Mouse (Mus musculus) embryo, embryonic 10 days (tissue): ENCODE measurements around the gene Meis2.

Experiments
- DNase-seq: peaks from one replicate; pipeline ENCODE4 v3.0.0-alpha.2; 2015; ENCODE audit warnings: low spot score

Meis2 gene

DNA sequence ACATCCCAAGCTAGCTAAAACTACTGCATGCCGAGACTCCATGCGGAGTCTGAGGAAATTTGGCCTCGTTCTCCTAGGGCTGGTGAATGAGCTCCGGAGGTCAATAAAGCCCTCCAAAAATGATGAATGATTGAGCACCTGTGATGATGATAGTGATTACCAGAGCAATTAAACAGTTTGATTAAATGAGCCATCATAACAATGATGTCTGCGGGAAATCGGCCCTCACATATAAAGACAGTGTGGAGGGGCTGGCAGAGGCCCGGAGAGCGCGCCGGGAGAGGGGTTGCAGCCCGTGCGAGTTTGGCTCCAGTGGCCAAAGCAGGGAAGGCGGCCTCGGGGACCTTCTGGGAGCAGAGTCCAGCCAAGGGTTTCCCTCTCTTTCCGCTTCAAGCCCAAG is 2.1 kb upstream of the Meis2 start:
- peak; percentile 63 for DNase-seq

DNA sequence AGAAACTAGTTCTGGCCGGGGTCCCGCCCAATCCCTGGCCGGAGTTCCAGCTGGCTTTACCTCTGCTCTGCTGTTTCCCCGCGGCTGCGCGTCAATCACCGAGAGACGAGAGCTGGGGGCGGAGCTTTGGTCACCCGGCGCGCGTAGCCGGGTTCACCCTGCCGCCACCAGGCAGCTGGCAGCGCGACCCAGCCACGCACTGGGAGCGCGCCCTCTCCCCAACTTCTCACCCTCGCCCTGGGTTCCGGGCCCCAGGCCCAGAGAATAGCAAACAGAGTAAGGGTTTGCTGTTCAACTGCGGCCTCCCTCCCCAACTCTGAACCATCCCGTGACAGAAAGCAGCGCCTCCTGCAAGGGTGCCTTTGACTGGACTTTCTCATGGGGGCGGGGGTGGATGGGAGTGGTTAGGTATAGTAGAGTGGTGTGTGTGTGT is 1.4 kb upstream of the Meis2 start:
- peak; percentile 95 for DNase-seq

- DNase-seq, result peak; percentile 72
These were observed 660 bp upstream of the Meis2 start for GRCm38 (mm10) chr2:116066057-116066941.

- DNase-seq, result peak; percentile 81
These were observed 582 bp downstream of the Meis2 start for GRCm38 (mm10) chr2:116065057-116065456.

DNA sequence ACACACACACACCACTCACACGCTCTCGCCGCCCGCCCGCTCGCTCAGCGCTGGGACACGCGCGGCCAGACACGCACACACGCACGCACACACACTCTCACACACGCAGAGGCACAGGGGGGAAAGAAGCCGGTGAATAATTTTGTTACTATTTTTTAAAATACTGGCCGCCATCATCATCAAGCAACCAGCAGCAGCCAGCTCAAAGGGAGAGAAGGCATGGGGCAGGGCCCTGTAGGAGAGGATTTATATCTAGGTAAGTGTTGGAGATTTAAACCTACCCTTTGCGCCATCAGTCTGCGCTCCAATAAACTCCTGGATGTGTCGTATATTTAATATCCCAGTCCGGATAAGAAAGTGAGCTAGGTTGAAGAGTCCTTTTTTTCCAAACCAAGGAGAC is 1.1 kb downstream of the Meis2 start:
- peak; percentile 52 for DNase-seq

- peak; percentile 55 for DNase-seq
These were observed 1.8 kb downstream of the Meis2 start for GRCm38 (mm10) chr2:116063819-116064293.

DNA sequence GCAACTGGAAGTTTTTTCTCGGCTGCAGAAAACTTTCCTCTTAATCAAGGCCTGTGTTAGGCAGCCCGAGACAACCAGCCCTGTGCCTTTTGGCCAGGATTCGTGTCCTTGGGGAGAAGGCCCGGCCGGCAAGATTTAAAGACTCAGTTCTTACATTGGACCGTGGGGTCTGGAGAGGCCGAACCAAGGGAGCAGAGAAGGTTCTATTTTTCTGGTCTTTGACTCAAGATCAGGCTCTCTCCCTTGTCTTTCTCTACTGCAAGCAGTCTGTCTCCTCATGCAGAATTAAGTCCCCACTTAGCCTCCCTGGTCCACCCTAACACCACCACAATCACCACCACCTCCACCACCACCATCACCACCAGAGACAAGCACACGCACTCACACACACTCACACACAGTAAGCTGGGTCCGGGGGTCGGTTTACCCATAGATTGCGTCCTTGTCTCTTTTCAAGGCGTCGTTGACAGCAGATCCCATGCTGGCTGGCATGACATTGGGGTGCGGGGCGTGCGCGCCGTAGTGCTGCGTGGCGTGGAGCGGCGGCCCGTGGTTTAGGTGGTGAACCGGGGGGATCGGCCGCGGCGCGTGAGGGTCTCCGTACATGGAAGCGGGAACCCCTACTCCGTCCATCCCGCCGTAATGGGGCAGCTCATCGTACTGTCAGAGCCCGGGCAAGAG is 2.7 kb downstream of the Meis2 start:
- peak; percentile 43 for DNase-seq

DNA sequence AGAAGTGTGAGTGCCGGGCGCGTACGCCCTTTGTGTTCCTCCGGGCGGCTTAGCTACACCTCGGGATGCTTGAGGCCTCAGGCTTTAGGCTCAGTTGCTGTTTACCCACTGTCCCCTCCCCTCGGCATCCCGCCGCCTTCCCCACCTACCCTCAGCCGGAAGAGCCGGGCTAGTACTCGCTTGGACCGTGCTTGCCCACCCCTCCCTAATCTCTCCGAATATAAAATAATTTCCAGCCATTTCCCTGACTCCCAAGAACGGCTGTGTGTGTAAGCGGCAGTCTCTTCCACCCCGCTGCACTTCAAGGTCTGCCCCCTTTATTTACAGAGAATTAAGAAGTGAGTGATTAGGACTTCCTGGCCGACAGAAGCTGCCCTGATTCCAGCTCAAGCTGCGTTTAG is 3.4 kb downstream of the Meis2 start:
- DNase-seq, result peak; percentile 63

- peak; percentile 58 for DNase-seq
These were observed 4.1 kb downstream of the Meis2 start for GRCm38 (mm10) chr2:116061401-116062021.

- peak; percentile 58 for DNase-seq
These were observed 4.8 kb downstream of the Meis2 start for GRCm38 (mm10) chr2:116060701-116061400.

DNA sequence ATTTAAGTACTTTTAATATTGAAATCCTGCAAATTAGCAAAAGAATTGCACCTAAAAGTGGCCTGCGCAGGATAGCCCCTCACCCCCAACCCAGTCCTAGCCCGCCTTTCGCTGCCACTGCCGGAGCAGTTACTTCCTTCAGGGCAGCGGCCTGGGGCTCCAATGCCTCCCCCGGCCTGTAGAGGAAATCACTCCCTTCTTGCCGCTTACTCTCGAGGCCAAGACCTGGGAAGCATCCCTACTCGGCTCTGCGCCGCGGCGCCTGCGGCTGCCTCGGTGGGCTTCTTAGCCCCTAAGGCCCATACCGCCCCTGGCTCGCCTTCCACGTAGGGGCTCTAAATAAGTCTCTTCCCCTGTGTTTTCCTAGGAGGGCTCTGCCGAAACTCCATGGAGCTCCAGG is 5.4 kb downstream of the Meis2 start:
- peak; percentile 59 for DNase-seq

DNA sequence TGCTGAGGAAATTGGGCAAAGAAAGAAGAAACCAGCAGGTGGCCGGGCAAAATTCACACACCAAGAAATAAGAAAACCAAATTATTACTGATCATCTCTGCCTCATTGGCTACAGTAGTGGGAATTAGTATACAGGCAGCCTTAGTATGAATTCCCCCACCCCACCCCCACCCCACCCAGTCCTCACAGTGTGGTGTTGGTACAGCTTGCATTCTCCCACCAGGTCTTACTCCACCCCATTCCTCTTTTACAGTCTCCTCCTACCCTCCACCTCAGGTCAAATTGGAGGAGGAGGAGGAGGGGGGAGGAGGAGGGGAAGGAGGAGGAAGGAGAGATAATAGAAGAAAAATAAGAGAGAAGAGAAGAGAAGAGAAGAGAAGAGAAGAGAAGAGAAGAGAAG is 6.0 kb downstream of the Meis2 start:
- DNase-seq, result peak; percentile 7

DNA sequence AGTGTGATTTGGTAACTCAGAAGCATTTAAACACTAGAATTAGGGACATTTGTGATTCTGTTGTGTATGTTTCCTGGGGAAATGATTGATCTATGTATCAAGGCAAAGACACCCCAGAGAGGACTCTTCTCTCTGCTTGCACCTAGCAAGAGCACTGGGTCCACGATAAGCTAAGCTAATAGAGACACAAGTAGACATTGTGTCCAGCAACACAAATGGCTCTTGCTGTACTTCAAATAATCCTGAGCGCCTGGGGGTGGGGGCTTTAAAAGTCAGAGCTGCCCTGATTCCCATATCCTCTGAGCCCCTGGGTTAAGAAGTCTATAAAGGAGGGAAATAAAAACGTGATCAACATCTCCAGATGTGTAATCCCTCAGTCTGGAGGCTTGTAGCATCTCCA is 6.6 kb downstream of the Meis2 start:
- DNase-seq, result no peak

GRCm38 (mm10) chr2:116058511-116058910 is 7.1 kb downstream of the Meis2 start:
- no peak for DNase-seq

GRCm38 (mm10) chr2:116056826-116057225 is 8.8 kb downstream of the Meis2 start:
- no peak for DNase-seq

- no peak for DNase-seq
These were observed 9.7 kb downstream of the Meis2 start for GRCm38 (mm10) chr2:116055686-116056620.

GRCm38 (mm10) chr2:116053931-116054330 is 11.7 kb downstream of the Meis2 start:
- no peak for DNase-seq

- no peak for DNase-seq
These were observed 12.8 kb downstream of the Meis2 start for GRCm38 (mm10) chr2:116052688-116053421.

GRCm38 (mm10) chr2:116051906-116052614 is 13.6 kb downstream of the Meis2 start:
- no peak for DNase-seq

DNA sequence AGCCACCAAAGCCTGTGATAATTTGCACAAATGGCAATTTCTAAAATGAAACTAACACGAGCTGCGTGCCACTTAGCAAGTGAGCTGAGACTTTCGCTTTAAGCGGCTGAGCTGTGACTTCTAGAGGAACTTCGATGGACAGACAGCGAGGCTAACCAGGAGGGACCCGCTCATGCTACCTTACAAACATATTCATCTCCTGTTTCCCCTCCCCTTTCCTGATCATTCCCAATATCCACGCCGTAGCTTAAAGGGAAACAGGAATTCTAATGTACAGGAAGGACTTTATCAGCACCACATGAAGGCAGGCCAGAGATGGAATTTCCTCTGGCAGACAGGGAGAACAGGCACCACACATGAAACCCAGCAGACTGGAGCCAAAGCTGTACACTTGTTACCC is 15.9 kb downstream of the Meis2 start:
- DNase-seq, result no peak
